Mouse (Mus musculus) midbrain, postnatal 0 days (tissue): ENCODE measurements around the gene Rhbdl1. TPM values are rescaled to one million over a fixed set of nuclear protein-coding genes. Genes with fewer than 3 reads are reported as not detected.

Experiments used
- ATAC-seq: fragments of 200-750 bp; cut with Nextera tagmentation; 2 replicates; pipeline ENCODE4 v1.8.0; 2017; ENCODE audit warnings: moderate number of reproducible peaks, mild to moderate bottlenecking, moderate TSS enrichment, moderate library complexity; ENCODE audit not compliant: low FRiP score
- DNase-seq: peaks from one replicate; pipeline ENCODE4 v3.0.0-alpha.2; 2015; ENCODE audit warnings: low spot score
- H3K27ac ChIP-seq: fragments of 300-500 bp; sonication (generic); 2 replicates; pipeline ENCODE4 v1.5.1; 2014; ENCODE audit warnings: low read depth, mild to moderate bottlenecking, low read length, mixed read lengths
- H3K27me3 ChIP-seq: fragments of 300-500 bp; sonication (generic); 2 replicates; pipeline ENCODE4 v1.6.1; 2014; ENCODE audit warnings: low read length, control low read depth, mixed read lengths; ENCODE audit not compliant: insufficient read depth
- H3K36me3 ChIP-seq: fragments of 300-500 bp; sonication (generic); 2 replicates; pipeline ENCODE4 v1.6.1; 2014; ENCODE audit warnings: low read length, control low read depth, mixed read lengths; ENCODE audit not compliant: insufficient read depth
- H3K4me1 ChIP-seq: fragments of 300-500 bp; sonication (generic); 2 replicates; pipeline ENCODE4 v1.6.1; 2014; ENCODE audit warnings: mild to moderate bottlenecking, control low read depth, antibody characterized with exemption, low read length, mixed read lengths; ENCODE audit not compliant: insufficient read depth
- H3K4me2 ChIP-seq: fragments of 300-500 bp; sonication (generic); 2 replicates; pipeline ENCODE4 v1.6.1; 2014; ENCODE audit warnings: low read depth, mild to moderate bottlenecking, low read length, mixed read lengths; ENCODE audit not compliant: poor library complexity, severe bottlenecking
- H3K4me3 ChIP-seq: fragments of 300-500 bp; sonication (generic); 2 replicates; pipeline ENCODE4 v1.5.1; 2014; ENCODE audit warnings: low read depth, mild to moderate bottlenecking, low read length, moderate library complexity
- H3K9ac ChIP-seq: fragments of 300-500 bp; sonication (generic); replicated peaks from 2 replicates; pipeline ENCODE4 v1.6.1; 2014; ENCODE audit warnings: mild to moderate bottlenecking, low read length, moderate library complexity, mixed read lengths; ENCODE audit not compliant: poor library complexity, severe bottlenecking
- H3K9me3 ChIP-seq: fragments of 300-500 bp; sonication (generic); 2 replicates; pipeline ENCODE4 v1.6.1; 2016; ENCODE audit warnings: low read length, control low read depth
- CTCF ChIP-seq: IDR thresholded peaks from 2 replicates; pipeline ENCODE4 v1.5.1; 2016; ENCODE audit warnings: antibody characterized with exemption, mild to moderate bottlenecking
- WGBS: fragments of 180-500 bp; shearing (Covaris S2); extraction: QIAGEN DNeasy Blood & Tissue Kit; methylation state at CpG from one replicate; pipeline ENCODE4 v1.1.7; 2014; 5-methylcytosine and 5-hydroxymethylcytosine counted together
- polyA plus RNA-seq: library from polyadenylated mRNA; unstranded; fragments of >200 nt; fragmentation: Nextera tagmentation; extraction: Ambion mirVana; gene quantifications from 2 replicates; pipeline ENCODE4 v1.2.1, GENCODE M21; 2015
- total RNA-seq: library from RNA; depleted of rRNA; stranded (reverse); fragments of >200 nt; gene quantifications from 2 replicates; pipeline ENCODE4 v1.2.3, GENCODE M21; 2014

Rhbdl1 gene
- total and polyA plus RNA-seq, 2 experiments from 2014 or later: 97.0 to 168 TPM

DNA sequence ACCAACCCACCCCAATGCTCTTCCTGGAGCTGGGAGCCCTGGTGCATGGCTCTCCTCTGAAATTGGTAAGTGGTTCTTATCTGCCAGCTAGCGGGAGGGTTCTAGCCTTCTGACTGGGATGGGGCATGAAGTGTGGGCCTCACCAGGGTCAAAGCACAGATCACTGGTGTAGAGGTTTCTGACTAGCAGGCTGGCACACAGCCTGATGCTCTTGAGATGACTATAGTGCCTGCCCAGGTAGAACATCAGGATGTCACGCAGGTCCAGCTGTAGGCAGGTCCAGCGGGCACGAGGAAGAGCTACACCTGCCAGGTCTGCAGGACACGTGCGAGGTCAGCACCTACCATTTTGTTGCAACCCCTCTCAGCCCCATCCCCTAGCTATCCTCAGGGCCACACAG, 23.1 kb upstream of the Rhbdl1 start:
- H3K9me3 ChIP-seq: no peaks in the 10 kb centered on the region
- ATAC-seq: no peak
- H3K4me1 ChIP-seq: peaks cover 7% of the 10 kb centered on the region; the same call in 1 of the 2 replicates
- peaks cover 9% of the 10 kb centered on the region for H3K36me3 ChIP-seq
- H3K9ac ChIP-seq: no peak overlapping the region
- H3K27ac ChIP-seq: no peak overlapping the region
- peak overlapping the region; percentile 89; the same call in 1 of the 2 replicates for H3K4me2 ChIP-seq
- no peak for TF ChIP-seq CTCF
- WGBS: 93% methylated on average over 6 of the region's 6 CpGs
- no peaks in the 10 kb centered on the region for H3K27me3 ChIP-seq
- no peak overlapping the region for H3K4me3 ChIP-seq
- DNase-seq: no peak

DNA sequence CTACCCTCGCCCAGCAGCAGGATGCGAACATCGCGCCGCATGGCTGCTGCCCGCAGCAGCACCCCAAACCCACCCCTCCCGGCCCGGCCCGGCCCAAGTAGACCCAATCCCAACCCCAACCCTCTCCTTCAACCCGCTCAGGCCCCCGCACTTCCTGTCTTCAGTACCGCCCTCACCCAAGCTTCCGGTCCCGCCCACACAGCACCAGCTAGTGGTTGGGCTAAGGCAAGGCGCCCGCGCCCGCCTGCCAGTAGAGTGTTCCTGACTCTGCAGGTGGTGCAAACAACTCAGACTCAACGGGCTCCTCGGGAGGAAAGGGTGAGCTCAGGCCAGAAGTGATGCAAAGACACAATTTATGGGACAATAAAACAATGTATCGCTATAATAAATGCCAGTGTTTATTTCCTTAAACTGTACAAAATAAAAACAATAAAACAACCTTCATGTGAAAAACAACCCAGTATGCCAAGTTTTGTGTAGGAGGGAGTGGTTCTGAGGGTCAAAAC, 7.4 kb upstream of the Rhbdl1 start, which contains the start of gene Rhot2:
Gene Rhot2, minus strand, starts transcription at position 456 of the 506 bp plus-strand sequence.
- TF ChIP-seq CTCF: peak; percentile 91
- peaks cover 9% of the 10 kb centered on the region for H3K4me1 ChIP-seq
- DNase-seq (peak; percentile 96), ATAC-seq (peak; percentile 93)
- H3K9me3 ChIP-seq: no peaks in the 10 kb centered on the region
- H3K4me2 ChIP-seq: peak within 1 kb of the TSS; percentile 64
- H3K36me3 ChIP-seq: peaks cover 46% of the 10 kb centered on the region
- peak within 1 kb of the TSS; percentile 79 for H3K4me3 ChIP-seq
- WGBS: 1% methylated on average over 21 of the region's 21 CpGs
- peak within 1 kb of the TSS; percentile 73 for H3K9ac ChIP-seq
- no peaks in the 10 kb centered on the region for H3K27me3 ChIP-seq
- H3K27ac ChIP-seq: peak within 1 kb of the TSS; percentile 80

DNA sequence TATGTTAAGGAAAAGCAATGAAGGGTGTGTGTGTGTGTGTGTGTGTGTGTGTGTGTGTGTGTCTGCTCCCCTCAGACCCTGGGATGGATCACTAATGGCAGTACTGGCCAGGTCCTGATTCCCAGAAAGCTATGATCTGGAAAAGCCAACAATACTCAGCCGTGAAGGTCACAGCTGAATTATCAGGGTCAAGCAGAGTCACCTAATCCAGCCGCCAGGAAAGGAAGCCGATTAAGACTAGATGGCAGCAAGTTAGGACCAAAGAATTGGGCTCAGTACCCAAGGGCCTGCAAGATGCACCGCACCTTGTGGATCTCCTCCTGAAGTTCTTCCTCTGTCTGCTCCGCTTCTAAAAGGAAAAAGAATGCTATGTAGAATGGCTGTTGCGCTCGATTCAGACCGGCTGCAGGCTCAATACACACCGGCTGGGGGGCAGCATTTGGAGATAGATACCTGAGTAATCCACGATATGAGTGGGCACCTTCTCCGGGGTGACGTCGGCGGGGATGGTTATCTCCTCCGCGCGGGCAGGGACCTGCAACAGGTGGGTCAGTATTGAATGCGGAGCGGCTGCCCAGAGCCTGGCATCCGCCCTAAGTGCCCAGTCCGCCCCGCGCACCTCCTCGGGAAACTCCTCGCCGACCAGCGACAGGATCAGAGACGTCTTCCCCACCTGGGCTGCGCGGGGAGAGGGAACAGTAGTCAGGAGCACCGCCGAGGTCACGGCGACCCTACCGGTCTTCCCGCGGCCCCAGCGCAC, 6.7 kb upstream of the Rhbdl1 start:
- peaks cover 9% of the 10 kb centered on the region for H3K4me1 ChIP-seq
- peak overlapping the region; percentile 79 for H3K4me3 ChIP-seq
- 2% methylated on average over 34 of the region's 38 CpGs for WGBS
- peaks cover 47% of the 10 kb centered on the region for H3K36me3 ChIP-seq
- peak overlapping the region; percentile 64 for H3K4me2 ChIP-seq
- 0 out of 2 replicates have a peak, but pooled peaks have one; percentile 5 for TF ChIP-seq CTCF
- H3K27me3 ChIP-seq: no peaks in the 10 kb centered on the region
- H3K9me3 ChIP-seq: no peaks in the 10 kb centered on the region
- peak; percentile 14 for ATAC-seq
- H3K9ac ChIP-seq: peak overlapping the region; percentile 73
- peak overlapping the region; percentile 80 for H3K27ac ChIP-seq
- no peak for DNase-seq

DNA sequence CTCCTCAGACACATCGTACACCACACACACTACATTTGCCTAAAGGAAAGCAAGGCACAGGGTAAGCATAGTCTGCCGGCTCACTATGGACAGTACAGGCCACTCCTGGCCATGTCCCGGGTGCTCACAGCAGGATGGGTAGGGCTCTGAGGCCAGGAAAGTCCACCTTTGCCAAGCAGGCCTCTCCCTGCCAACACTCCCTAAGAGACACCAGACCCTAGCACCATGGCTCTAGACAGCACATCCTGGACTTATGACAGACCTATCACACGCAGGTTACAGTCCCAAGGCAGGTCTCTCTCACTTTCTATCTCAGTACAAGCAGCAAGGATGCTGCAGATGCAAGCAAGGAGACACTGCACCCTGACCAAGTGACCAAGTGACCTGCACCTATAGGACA, 6.0 kb upstream of the Rhbdl1 start:
- Histone ChIP-seq H3K4me3 (peak overlapping the region; percentile 79), H3K36me3 (peaks cover 41% of the 10 kb centered on the region), H3K27me3 (no peaks in the 10 kb centered on the region), H3K9me3 (no peaks in the 10 kb centered on the region), H3K9ac (peak overlapping the region; percentile 73), H3K4me2 (peak overlapping the region; percentile 64), H3K27ac (no peak overlapping the region), H3K4me1 (peaks cover 9% of the 10 kb centered on the region)
- WGBS: 96% methylated on average over 4 of the region's 4 CpGs
- DNase-seq (no peak), ATAC-seq (no peak)
- no peak for TF ChIP-seq CTCF

DNA sequence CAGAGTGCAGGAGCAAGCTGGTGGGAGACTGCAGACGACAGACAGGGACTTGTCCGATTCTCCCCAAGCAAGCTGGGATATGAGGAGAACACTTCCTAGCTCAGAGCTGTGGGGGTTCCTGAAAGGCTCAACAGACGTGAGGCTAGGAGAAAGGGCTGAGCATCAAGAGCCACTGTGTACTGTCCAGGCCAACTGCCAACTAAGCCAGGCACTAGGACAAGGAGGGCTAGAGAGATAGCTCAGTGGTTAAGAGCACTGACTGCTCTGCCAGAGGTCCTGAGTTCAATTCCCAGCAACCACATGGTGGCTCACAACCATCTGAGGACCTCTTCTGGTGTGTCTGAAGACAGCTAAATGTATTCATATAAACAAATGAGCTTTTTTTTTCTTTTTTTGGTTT, 5.4 kb upstream of the Rhbdl1 start:
- no peak overlapping the region for H3K9ac ChIP-seq
- no peak overlapping the region for H3K27ac ChIP-seq
- H3K9me3 ChIP-seq: no peaks in the 10 kb centered on the region
- ATAC-seq (no peak), DNase-seq (no peak)
- H3K4me3 ChIP-seq: no peak overlapping the region
- peaks cover 38% of the 10 kb centered on the region for H3K36me3 ChIP-seq
- TF ChIP-seq CTCF: no peak
- peaks cover 11% of the 10 kb centered on the region for H3K4me1 ChIP-seq
- no peak overlapping the region for H3K4me2 ChIP-seq
- 78% methylated on average over 3 of the region's 3 CpGs for WGBS
- no peaks in the 10 kb centered on the region for H3K27me3 ChIP-seq
